Mouse (Mus musculus) kidney, postnatal 36 days (tissue): ENCODE data around the gene 2410137M14Rik.
"Not testable (repeated sequence)": the region's sequence is repeated elsewhere in the genome, so short reads cannot be mapped to it uniquely, and the experiment has no call there.

Experiments
- DNase-seq, 2 experiments: peaks; one replicate each; pipeline ENCODE4 v3.0.0; 2021 to 2022; ENCODE audit warnings: mixed read lengths in 2 of 2

Gene 2410137M14Rik

GRCm38 (mm10) chr17:36981221-36981813 is at the start of gene 2410137M14Rik:
Gene 2410137M14Rik, minus strand, starts transcription at chr17:36981237.
- no peak for DNase-seq

- no peak for DNase-seq
These were observed 48.1 kb upstream of the 2410137M14Rik start for GRCm38 (mm10) chr17:37029162-37029561.

GRCm38 (mm10) chr17:37028683-37029120 is 47.7 kb upstream of the 2410137M14Rik start:
- peak; percentile 90 to 93 for DNase-seq

GRCm38 (mm10) chr17:37028212-37028611 is 47.2 kb upstream of the 2410137M14Rik start:
- DNase-seq, result no peak

- DNase-seq, result no peak
These were observed 46.4 kb upstream of the 2410137M14Rik start for GRCm38 (mm10) chr17:37027486-37027885.

GRCm38 (mm10) chr17:37026425-37026824 is 45.4 kb upstream of the 2410137M14Rik start:
- no peak for DNase-seq

GRCm38 (mm10) chr17:37022628-37023576 is 41.9 kb upstream of the 2410137M14Rik start, which contains the start of gene Mog:
Gene Mog, minus strand, starts transcription at chr17:37023398.
- DNase-seq, result no peak

- not testable (repeated sequence) for DNase-seq
These were observed 38.2 kb upstream of the 2410137M14Rik start for GRCm38 (mm10) chr17:37019242-37019641.

- DNase-seq, result no peak
These were observed 37.3 kb upstream of the 2410137M14Rik start for GRCm38 (mm10) chr17:37018328-37018727.

GRCm38 (mm10) chr17:37016333-37016732 is 35.3 kb upstream of the 2410137M14Rik start:
- DNase-seq, result no peak

- DNase-seq, result no peak
These were observed 31.1 kb upstream of the 2410137M14Rik start for GRCm38 (mm10) chr17:37012141-37012540.

GRCm38 (mm10) chr17:37011719-37012118 is 30.7 kb upstream of the 2410137M14Rik start:
- DNase-seq, result no peak

- no peak for DNase-seq
These were observed 28.5 kb upstream of the 2410137M14Rik start for GRCm38 (mm10) chr17:37009460-37010042.

- peak in 1 of 2 experiments; percentile 8 for DNase-seq
These were observed 27.1 kb upstream of the 2410137M14Rik start for GRCm38 (mm10) chr17:37008161-37008560.

GRCm38 (mm10) chr17:37003366-37003765 is 22.3 kb upstream of the 2410137M14Rik start:
- no peak for DNase-seq

- peak; percentile 71 to 76 for DNase-seq
These were observed 21.6 kb upstream of the 2410137M14Rik start for GRCm38 (mm10) chr17:37002364-37003330.

GRCm38 (mm10) chr17:37000863-37001262 is 19.8 kb upstream of the 2410137M14Rik start, which contains the start of gene Zfp57:
Gene Zfp57, plus strand, starts transcription at chr17:37001163.
- DNase-seq, result no peak

GRCm38 (mm10) chr17:36998477-36998876 is 17.4 kb upstream of the 2410137M14Rik start:
- DNase-seq, result no peak

GRCm38 (mm10) chr17:36997033-36997735 is 16.1 kb upstream of the 2410137M14Rik start:
- DNase-seq, result peak; percentile 77 to 93

GRCm38 (mm10) chr17:36995448-36995847 is 14.4 kb upstream of the 2410137M14Rik start:
- no peak for DNase-seq

- no peak for DNase-seq
These were observed 13.5 kb upstream of the 2410137M14Rik start for GRCm38 (mm10) chr17:36994528-36994927.
